Mouse (Mus musculus) splenic B cell, adult 2 months (primary cell): ENCODE data around the gene Rhox11.
"Not testable (repeated sequence)": the region's sequence is repeated elsewhere in the genome, so short reads cannot be mapped to it uniquely, and the experiment has no call there.

Source experiments
- DNase-seq: peaks from one replicate; pipeline ENCODE4 v3.0.0-alpha.2; 2011; ENCODE audit warnings: low read depth, low spot score
- H3K27me3 ChIP-seq: 2 replicates; pipeline ENCODE4 v1.6.1; 2012; ENCODE audit warnings: mild to moderate bottlenecking, low read length, moderate library complexity, mixed read lengths; ENCODE audit not compliant: control insufficient read depth, poor library complexity, insufficient read depth, severe bottlenecking
- H3K36me3 ChIP-seq: 2 replicates; pipeline ENCODE4 v1.6.1; 2012; ENCODE audit warnings: mild to moderate bottlenecking, low read length, moderate library complexity, mixed read lengths; ENCODE audit not compliant: control insufficient read depth, poor library complexity, insufficient read depth, severe bottlenecking

Gene Rhox11

DNA sequence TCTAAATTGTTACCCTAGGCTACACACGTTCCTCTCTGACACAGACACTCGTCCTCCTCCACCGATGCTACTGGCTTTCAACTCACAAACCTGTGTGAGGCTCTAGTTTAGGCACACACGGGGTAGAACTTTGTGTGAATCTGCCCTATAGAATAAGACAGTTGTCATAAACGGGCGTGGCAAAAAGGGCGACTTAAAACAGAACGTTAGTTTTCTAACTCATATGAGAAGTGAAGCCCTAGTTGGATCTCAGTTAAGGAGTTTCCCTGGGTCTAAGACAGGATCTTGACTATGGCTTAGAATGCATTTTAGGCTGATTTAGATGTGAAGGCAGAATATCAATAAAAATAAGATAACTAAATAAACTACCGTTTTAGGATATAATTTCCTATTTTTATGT is at the start of gene Rhox11:
TSS of gene Rhox11 (minus strand) at position 101 of the 400 bp plus-strand sequence.
- Histone ChIP-seq H3K27me3 (no peaks in the 10 kb centered on the region), H3K36me3 (no peaks in the 10 kb centered on the region)
- no peak for DNase-seq

DNA sequence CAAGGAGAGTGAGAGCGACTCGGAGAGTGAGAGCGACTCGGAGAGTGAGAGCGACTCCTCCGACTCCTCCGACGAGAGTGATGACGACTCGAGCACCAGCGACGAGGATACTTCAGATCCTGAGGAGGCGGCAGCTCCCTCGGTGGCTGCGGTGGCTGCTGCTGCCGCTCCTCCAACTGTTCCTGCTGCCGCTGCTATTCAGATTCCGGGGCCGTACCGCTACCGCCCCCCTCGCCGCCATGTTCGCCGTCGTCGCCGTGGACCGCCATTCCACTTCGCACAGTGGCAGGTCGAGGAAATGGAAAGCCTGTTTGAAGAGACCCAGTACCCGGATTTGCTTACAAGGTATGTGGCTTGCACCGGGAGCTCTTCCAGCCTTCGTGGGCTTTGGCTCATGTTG is 36.5 kb upstream of the Rhox11 start:
- no peaks in the 10 kb centered on the region for H3K36me3 ChIP-seq
- DNase-seq = no peak
- no peaks in the 10 kb centered on the region for H3K27me3 ChIP-seq

DNA sequence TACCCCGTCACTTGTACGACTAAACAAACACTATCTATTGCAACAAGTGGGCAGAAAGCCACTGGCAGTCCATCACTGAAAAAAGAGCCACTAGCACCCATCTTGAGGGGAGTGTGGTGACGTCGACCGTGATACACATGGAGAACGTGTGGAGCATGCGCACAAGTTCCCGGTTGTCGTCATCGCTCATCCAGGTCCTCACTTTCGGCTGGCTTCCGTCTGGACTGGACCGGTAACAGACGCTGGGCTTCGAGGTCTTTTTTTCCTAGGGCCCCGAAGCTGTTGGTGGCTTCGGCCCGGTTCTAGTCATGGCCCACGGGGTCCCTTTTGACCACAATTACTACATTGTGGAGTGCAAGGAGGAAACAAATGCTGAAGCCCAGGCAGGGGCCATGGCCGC is 36.0 kb upstream of the Rhox11 start, which contains the start of gene Rhox13:
TSS of gene Rhox13 (plus strand) at position 238 of the 400 bp plus-strand sequence.
- Histone ChIP-seq H3K27me3 (no peaks in the 10 kb centered on the region), H3K36me3 (no peaks in the 10 kb centered on the region)
- DNase-seq = no peak

DNA sequence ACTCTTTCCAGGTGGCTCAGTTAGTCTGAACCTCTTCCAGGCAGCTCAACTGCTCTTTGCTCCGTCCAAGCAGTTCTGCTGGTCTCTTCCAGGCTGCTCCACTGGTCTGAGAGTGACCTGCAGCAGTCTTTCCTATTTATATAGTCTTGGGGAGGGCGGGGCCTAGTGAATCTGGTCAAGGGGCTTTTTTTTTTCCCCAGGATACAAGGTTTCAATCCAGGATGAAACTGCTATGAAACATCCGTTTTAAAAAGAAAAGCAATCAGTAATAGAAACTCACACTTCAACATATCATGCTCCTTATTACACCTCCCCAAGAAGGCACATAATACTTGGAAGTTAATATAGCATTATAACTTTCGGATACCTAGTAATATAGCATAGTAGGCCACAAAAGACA is 25.9 kb upstream of the Rhox11 start, which contains the start of gene Rhox12:
TSS of gene Rhox12 (minus strand) at position 101 of the 400 bp plus-strand sequence.
- Histone ChIP-seq H3K36me3 (no peaks in the 10 kb centered on the region), H3K27me3 (no peaks in the 10 kb centered on the region)
- DNase-seq = no peak

DNA sequence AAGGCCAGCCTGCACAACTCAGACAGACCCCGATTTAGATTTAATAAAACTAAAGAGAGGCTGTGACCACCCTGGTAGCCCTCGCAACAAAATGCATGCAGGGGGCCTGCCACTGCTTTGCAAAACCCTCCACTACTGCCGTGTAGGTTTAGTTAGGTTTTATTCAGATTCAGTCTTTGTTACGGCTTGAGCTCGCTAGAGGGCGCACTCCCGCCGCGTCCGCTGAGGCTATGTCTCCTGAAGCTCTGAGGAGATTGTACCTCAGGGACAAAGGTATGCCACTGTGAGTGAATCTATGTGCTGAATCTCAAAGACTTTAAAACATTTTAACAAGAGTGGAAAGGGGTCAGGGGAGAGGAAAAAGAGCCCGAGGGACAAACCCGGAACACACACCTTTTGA is 715 bp downstream of the Rhox11 start:
- Histone ChIP-seq H3K36me3 (no peaks in the 10 kb centered on the region), H3K27me3 (no peaks in the 10 kb centered on the region)
- DNase-seq = peak; percentile 43

DNA sequence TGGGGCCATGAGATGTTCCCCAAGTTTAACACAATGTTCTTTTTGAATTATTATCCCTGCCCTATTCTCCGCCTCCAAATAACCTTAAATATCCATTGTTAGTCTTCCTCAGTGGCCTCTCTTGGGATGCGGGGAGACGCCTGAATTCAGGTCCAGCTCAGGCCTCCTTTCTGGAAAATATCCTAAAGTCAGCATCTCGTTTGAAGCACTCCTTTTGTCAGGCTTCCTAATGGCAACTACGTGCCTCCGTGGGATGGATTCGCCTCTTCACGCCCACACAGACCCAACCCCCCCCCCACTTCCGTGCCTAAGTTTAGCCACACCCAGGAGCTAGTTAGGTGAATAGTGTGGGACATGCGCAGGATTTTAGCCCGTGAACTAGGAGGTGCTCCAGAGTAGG is 18.8 kb downstream of the Rhox11 start, which contains the start of gene Rhox10:
TSS of gene Rhox10 (plus strand) at position 301 of the 400 bp plus-strand sequence.
- Histone ChIP-seq H3K27me3 (no peaks in the 10 kb centered on the region), H3K36me3 (no peaks in the 10 kb centered on the region)
- no peak for DNase-seq

DNA sequence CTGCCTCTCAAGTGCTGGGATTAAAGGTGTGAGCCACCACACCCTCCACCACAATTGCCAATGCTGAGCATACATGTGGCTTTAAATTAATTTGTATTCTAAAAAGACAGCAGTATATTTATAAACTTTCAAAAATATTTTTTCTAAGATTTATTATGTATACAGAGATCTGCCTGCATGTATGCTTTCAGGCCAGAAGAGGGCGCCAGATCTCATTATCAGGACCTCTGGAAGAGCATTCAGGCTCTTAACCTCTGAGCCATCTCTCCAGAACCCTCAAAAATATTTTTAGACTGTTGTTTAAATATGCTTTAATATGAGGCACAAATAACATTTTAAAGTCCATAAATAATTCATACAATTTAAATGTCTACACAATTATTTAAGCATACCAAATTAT is 23.4 kb downstream of the Rhox11 start:
- peak; percentile 32 for DNase-seq
- Histone ChIP-seq H3K27me3 (no peaks in the 10 kb centered on the region), H3K36me3 (no peaks in the 10 kb centered on the region)

DNA sequence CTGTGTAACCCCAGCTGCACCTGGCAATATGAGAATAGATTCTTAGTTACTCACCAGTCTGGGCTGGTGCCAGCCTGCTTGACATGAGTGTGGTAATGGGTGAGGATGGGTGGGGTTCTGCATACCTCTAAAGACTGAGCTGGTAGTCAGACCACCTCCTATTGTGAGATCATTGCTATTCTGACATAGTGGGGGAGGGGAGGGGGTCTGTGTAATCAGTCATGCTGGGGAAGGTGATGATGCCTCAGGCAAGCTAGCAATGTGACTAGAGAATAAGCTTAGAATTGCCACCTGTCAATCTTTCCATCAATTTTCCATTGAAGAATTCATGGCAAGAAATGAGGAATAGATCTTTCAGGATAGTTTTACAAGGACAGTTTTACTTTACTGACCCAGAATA is 41.9 kb downstream of the Rhox11 start, which contains the start of gene Btg1-ps2:
TSS of gene Btg1-ps2 (minus strand) at position 101 of the 400 bp plus-strand sequence.
- not testable (repeated sequence) for DNase-seq, H3K36me3 ChIP-seq, H3K27me3 ChIP-seq

DNA sequence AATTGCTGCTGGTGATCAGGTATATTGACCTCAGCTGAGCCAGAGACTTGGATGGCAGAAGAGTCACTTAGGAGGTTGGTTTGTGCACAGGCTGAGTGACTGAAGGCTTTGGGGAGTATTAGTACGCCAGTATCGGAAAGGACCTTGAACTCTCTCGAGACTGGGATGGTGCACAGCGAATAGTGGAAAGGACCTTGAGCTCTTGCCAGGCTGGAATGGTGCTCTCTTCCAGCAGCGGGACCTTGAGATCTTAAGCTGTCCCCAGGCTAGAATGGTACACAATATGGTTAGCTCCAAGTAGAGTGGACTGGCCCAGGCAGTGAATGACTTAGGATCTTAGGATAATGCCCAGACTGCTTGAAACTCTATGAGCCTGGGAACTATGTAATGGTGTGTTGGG is 45.3 kb downstream of the Rhox11 start:
- no peaks in the 10 kb centered on the region for H3K27me3 ChIP-seq
- DNase-seq = no peak
- no peaks in the 10 kb centered on the region for H3K36me3 ChIP-seq

DNA sequence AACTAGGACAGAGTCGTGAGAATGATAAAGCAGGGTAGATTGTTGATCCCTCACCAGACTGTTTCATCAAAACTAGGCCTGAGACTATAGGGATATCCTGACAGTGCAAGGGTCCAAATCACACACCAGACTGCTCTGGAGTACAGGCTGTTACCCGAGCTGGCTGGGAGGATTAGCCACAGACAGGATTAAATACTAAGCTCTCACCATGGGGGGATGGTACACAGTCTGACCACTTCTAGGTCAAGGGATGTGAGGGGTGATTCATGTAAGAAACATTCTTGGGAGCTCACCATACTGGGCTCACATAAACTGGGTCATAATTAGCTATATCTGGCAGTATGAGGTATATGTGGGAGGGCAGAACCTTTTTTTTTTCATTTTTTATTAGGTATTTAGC is 51.1 kb downstream of the Rhox11 start:
- no peaks in the 10 kb centered on the region for H3K27me3 ChIP-seq
- DNase-seq = no peak

More for the DNA sequence above, 51.1 kb downstream of the Rhox11 start:
- no peaks in the 10 kb centered on the region for H3K36me3 ChIP-seq
